In genomic region chr8:121734262-121734661, GRCm38 (mm10) we compare ENCODE assay signal across 20 mouse cellular contexts. TPM values are rescaled to one million over a fixed set of nuclear protein-coding genes. Genes with fewer than 3 reads are reported as not detected.
DNase-seq lines count a peak whose midpoint lies in the region; ATAC-seq and TF ChIP-seq lines count a peak whose summit lies in the region.
"Had no signal": no experiment of that assay in that cellular context is flagged by ENCODE, and none has a peak within 500 bp of the region (broad histone marks: within the 10 kb centered on the region; RNA-seq: fewer than 3 reads in every experiment).

No protein-coding gene starts in this region.

- 91% methylated on average over 16 of the region's 16 CpGs for WGBS in forebrain, embryonic 12.5 days
- WGBS in forebrain, embryonic 15.5 days = 90% methylated on average over 16 of the region's 16 CpGs
- WGBS in hindbrain, embryonic 12.5 days = 95% methylated on average over 16 of the region's 16 CpGs

- no peak for TF ChIP-seq POLR2A in cortical plate, adult 2 months (IDR thresholded peaks at IDR 0.05; ENCODE audit: extremely low read depth, insufficient read depth, low read length)

- ATAC-seq in forebrain, embryonic 12.5 days (ENCODE audit: low FRiP score) = no peak
- no peak for ATAC-seq in forebrain, embryonic 15.5 days (replicated peaks)
- ATAC-seq in hindbrain, embryonic 12.5 days (ENCODE audit: low FRiP score) = no peak
- ATAC-seq: forebrain, embryonic 14.5 days; intestine, embryonic 15.5 days; liver, postnatal 0 days had no signal

- no peak overlapping the region for H3K27ac ChIP-seq in forebrain, embryonic 12.5 days
- no peak overlapping the region for H3K27ac ChIP-seq in forebrain, embryonic 15.5 days (replicated peaks)
- H3K27ac ChIP-seq in cortical plate, adult 2 months (ENCODE audit: insufficient read depth, low read length) = peak overlapping the region; percentile 10; the same call in 1 of the 2 replicates
- no peak overlapping the region for H3K27ac ChIP-seq in hindbrain, embryonic 12.5 days
- H3K27ac ChIP-seq: embryonic facial prominence, embryonic 10.5 days; heart, adult 2 months; intestine, embryonic 15.5 days; neural tube, embryonic 12.5 days; stomach, embryonic 15.5 days had no signal

- H3K36me3 ChIP-seq in forebrain, embryonic 12.5 days (replicated peaks) = no peaks in the 10 kb centered on the region
- no peaks in the 10 kb centered on the region for H3K36me3 ChIP-seq in forebrain, embryonic 15.5 days
- no peaks in the 10 kb centered on the region for H3K36me3 ChIP-seq in hindbrain, embryonic 12.5 days
- H3K36me3 ChIP-seq: embryonic facial prominence, embryonic 10.5 days; intestine, embryonic 15.5 days; neural tube, embryonic 12.5 days; stomach, embryonic 15.5 days had no signal

- peaks cover 29% of the 10 kb centered on the region for H3K4me1 ChIP-seq in forebrain, embryonic 12.5 days
- H3K4me1 ChIP-seq in forebrain, embryonic 15.5 days = peaks cover 31% of the 10 kb centered on the region
- peaks cover 8% of the 10 kb centered on the region for H3K4me1 ChIP-seq in cortical plate, adult 2 months (ENCODE audit: control insufficient read depth, insufficient read depth, low read length)
- H3K4me1 ChIP-seq in hindbrain, embryonic 12.5 days = peaks cover 24% of the 10 kb centered on the region

- no peak overlapping the region for H3K4me2 ChIP-seq in forebrain, embryonic 12.5 days
- H3K4me2 ChIP-seq in forebrain, embryonic 15.5 days (replicated peaks) = no peak overlapping the region
- no peak overlapping the region for H3K4me2 ChIP-seq in hindbrain, embryonic 12.5 days (replicated peaks)
- H3K4me2 ChIP-seq: intestine, embryonic 15.5 days; neural tube, embryonic 12.5 days; stomach, embryonic 15.5 days had no signal

- no peaks in the 10 kb centered on the region for H3K9me3 ChIP-seq in forebrain, embryonic 12.5 days
- no peaks in the 10 kb centered on the region for H3K9me3 ChIP-seq in forebrain, embryonic 15.5 days
- no peaks in the 10 kb centered on the region for H3K9me3 ChIP-seq in hindbrain, embryonic 12.5 days (replicated peaks)
- H3K9me3 ChIP-seq: embryonic facial prominence, embryonic 10.5 days; intestine, embryonic 15.5 days; neural tube, embryonic 12.5 days; stomach, embryonic 15.5 days had no signal

- H3K27me3 ChIP-seq in forebrain, embryonic 12.5 days = peaks cover 52% of the 10 kb centered on the region
- peaks cover 19% of the 10 kb centered on the region for H3K27me3 ChIP-seq in forebrain, embryonic 15.5 days
- H3K27me3 ChIP-seq in hindbrain, embryonic 12.5 days = peaks cover 51% of the 10 kb centered on the region

- no peak for TF ChIP-seq CTCF in cortical plate, adult 2 months (IDR thresholded peaks at IDR 0.05; ENCODE audit: extremely low read depth, insufficient read depth, low read length)

- H3K9ac ChIP-seq in forebrain, embryonic 12.5 days = 0 out of 2 replicates have a peak overlapping the region, but pooled peaks have one; percentile 7
- no peak overlapping the region for H3K9ac ChIP-seq in forebrain, embryonic 15.5 days (replicated peaks)
- no peak overlapping the region for H3K9ac ChIP-seq in hindbrain, embryonic 12.5 days
- H3K9ac ChIP-seq: intestine, embryonic 15.5 days; liver, postnatal 0 days; neural tube, embryonic 12.5 days; stomach, embryonic 15.5 days had no signal

- H3K4me3 ChIP-seq in forebrain, embryonic 12.5 days (replicated peaks) = no peak overlapping the region
- no peak overlapping the region for H3K4me3 ChIP-seq in forebrain, embryonic 15.5 days
- H3K4me3 ChIP-seq in cortical plate, adult 2 months (ENCODE audit: insufficient read depth, low read length) = no peak overlapping the region
- no peak overlapping the region for H3K4me3 ChIP-seq in hindbrain, embryonic 12.5 days
- H3K4me3 ChIP-seq: embryonic facial prominence, embryonic 10.5 days; heart, adult 2 months; intestine, embryonic 15.5 days; neural tube, embryonic 12.5 days; stomach, embryonic 15.5 days had no signal

- peak; percentile 83 for DNase-seq in layer of hippocampus, adult 9-11 months
- peak; percentile 59 to 65 for DNase-seq in right cerebral cortex, postnatal 10 days (ENCODE audit: low spot score in 2 of 2)
- no peak for DNase-seq in kidney, postnatal 14 days
- no peak for DNase-seq in urinary bladder, adult 2 months (ENCODE audit: low spot score)
- DNase-seq: cerebellum, postnatal 36 days; gastrocnemius, postnatal 10 days; heart, adult 2 months; liver; liver, postnatal 0 days; spleen, adult 18-20 months; thymus, postnatal 14 days had no signal

RNA-seq across cellular contexts. Expression of gene Jph3, which starts 4.8 kb away (rescaled TPM):
- polyA plus RNA-seq in forebrain, embryonic 12.5 days (2016; fragmentation: Nextera tagmentation; extraction: Ambion mirVana) = 27.4 and 30.1 TPM in 2 replicates
- 79.9 and 82.5 TPM in 2 replicates for polyA plus RNA-seq in forebrain, embryonic 15.5 days (2015; fragmentation: Nextera tagmentation; extraction: Ambion mirVana)
- 196 and 211 TPM in 2 replicates for polyA plus RNA-seq in cortical plate, adult 2 months (2012; rRNA removed)
- polyA plus RNA-seq in hindbrain, embryonic 12.5 days (2016; fragmentation: Nextera tagmentation; extraction: Ambion mirVana) = 47.7 and 50.9 TPM in 2 replicates
- polyA plus RNA-seq in urinary bladder, adult 2 months (2012; rRNA removed) = 0.03 and 0.08 TPM in 2 replicates

Comparison
In these comparisons a context has a peak if more than half of its experiments do, and no peak if none do; other contexts are left out.
1. DNase-seq: peak in layer of hippocampus, adult 9-11 months (single experiment) and right cerebral cortex, postnatal 10 days (2 of 2); none in kidney, postnatal 14 days (single experiment) and urinary bladder, adult 2 months (single experiment).
2. RNA of gene Jph3, which starts 4.8 kb away (polyA plus RNA-seq): 196 to 211 TPM in cortical plate, adult 2 months, 79.9 to 82.5 TPM in forebrain, embryonic 15.5 days, 47.7 to 50.9 TPM in hindbrain, embryonic 12.5 days and 27.4 to 30.1 TPM in forebrain, embryonic 12.5 days; 0.03 to 0.08 TPM in urinary bladder, adult 2 months; every median in the first group is over 10 times any median in the second.